Mouse (Mus musculus): ENCODE results near the gene Clybl. TPM values are rescaled to one million over a fixed set of nuclear protein-coding genes. Genes with fewer than 3 reads are reported as not detected.

Gene Clybl
- polyA plus RNA-seq (2017; shearing (Covaris generic)) = 10 to 100 TPM; 10.6 to 11.0 TPM

DNA sequence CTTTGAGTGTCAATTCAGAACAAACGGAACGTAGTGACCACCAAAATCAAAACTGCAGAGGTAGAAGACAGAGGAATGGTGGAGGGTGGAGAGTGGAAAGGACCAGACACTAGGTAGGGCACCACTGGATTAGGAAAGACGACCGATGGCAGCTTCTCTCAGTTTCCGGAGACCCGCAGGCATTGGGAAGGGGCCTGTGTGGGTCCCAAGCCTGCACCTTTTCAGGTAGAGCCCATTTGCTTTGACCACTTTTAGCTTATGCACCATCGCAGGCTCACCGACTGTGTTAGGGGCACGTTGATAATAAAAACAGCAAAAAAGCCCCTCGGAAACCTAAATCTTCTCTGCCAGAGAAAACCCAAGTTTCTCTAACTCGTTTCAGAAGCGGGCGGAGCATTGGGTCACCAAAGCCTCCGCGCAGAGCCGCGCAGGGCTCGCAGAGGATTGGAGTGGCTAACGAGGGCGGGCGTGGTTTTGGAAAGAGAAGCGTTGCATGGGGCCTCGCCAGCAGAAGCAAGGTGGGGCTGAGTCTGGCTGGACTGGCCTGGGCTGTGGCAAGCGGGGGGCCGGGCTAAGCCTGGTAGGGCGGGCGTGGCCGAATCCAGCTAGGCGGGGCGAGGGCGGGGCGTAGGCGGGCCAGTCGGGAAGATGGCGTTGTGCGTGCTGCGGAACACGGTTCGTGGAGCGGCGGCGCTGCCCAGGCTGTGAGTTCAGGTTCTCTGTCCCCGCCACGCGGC is at the start of gene Clybl:
Clybl (plus strand) TSS at position 627 of the 737 bp plus-strand sequence.
- peak; percentile 98 for ATAC-seq

DNA sequence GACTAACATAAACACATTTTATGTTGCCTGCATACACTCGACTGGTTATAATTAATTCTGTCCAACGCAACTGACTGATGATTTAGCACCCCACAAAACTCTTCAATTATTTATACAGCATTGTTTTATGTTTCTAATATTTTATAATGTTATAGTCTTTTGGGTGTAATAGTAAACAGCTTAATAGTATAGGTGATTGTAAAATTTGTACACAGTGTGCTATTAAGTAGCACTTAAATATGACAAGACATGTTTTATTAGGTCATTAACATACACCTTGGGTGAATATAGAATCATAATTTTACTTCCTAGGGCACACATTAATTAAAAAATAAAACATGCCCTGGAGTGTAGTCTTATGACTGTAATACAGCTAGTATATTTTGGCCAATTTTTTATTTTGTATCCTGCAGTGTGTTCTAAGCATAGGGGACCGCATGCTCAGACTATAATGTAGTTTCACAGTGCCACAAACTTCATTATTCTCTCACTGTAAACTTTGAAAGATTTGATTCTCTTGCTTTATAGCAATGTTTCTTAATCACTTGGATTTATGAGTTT is 45.1 kb upstream of the Clybl start:
- ATAC-seq = no peak

- no peak for ATAC-seq
Measured at GRCm38 (mm10) chr14:122137234-122137633, 44.3 kb upstream of the Clybl start.

- no peak for ATAC-seq
Measured at GRCm38 (mm10) chr14:122140126-122140525, 41.4 kb upstream of the Clybl start.

DNA sequence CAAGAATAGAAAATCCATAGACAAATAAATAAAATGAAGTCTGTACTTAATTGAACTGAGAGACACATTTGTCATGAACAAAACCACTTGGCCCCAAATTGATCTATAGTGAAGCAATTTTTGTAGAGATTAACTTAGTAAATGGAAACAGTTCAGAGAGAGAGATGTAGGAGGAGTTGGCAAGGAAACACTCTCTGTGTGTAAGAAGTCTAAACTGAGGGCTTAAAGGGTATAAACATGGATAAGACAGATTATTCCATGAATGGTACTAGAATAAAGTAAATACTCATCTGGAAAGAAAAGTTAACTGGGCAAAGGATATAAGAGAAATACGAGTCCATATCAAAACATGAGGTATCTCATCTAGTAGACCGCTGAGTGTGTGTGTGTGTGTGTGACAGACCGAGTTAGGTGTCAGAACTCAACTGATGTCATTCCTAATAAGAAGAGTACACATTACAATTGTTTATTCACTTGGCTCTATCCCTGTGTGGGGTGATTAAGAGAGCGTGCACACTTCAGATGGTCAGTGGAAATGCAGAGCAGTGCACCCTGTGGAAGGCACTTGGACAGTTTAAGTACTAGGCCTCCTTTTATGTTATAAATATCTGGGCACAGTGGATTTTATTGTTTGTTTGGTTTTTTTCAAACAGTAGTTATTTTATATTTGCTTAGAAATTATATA is 37.8 kb upstream of the Clybl start:
- ATAC-seq = no peak

- no peak for ATAC-seq
Measured at GRCm38 (mm10) chr14:122145374-122145773, 36.1 kb upstream of the Clybl start.

- no peak for ATAC-seq
Measured at GRCm38 (mm10) chr14:122150616-122151015, 30.9 kb upstream of the Clybl start.

GRCm38 (mm10) chr14:122157738-122158137 is 23.8 kb upstream of the Clybl start:
- no peak for ATAC-seq

DNA sequence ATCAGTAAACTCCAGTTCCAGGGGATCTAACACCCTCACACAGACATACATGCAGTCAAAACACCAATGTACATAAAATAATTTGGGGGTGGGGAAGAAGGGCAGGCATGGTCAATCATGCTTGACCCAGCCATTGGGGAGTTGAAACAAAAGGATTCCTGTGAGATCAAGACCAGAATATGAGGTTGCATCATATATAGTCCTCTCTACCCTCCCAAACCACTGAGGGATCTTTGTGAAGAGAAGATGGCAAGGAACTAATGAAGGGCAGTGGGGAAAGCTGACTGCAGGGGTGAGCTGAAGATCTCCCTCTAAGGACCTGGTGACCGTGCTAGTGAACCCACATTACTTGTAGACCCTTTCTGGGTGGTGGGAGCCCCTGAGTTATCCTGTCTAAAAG is 20.6 kb upstream of the Clybl start:
- no peak for ATAC-seq

GRCm38 (mm10) chr14:122168912-122169311 is 12.6 kb upstream of the Clybl start:
- ATAC-seq = no peak

DNA sequence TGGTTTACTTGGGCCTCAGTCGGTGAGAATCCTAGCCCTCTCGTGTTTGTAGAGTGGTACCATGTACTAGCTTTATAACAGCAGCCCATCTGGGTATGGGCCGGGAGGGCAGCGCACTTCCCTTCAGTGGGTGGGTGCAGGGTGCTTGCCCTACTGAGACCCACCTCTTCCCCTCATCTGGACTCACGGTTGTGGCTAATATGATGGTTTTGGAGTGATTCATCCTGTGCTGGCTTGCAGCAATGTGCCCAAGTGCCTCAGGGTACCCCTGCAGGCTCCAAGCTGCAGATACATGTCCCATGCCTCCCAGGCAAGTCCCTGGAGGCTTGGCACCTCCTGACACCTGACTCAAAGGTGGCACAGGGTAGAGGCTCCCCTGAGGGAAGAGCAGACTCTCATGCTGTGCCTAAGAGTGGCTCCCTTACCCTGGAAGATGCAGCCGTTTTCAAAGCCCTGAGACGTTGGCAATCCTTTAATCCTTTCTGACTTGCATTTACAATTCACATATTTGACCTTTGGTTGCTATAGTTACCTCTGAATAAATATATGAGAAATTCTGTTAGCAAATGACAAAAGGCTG is 11.2 kb upstream of the Clybl start:
- no peak for ATAC-seq

GRCm38 (mm10) chr14:122171031-122171430 is 10.5 kb upstream of the Clybl start:
- no peak for ATAC-seq

- ATAC-seq = no peak
Measured at GRCm38 (mm10) chr14:122176263-122176798, 5.2 kb upstream of the Clybl start.

DNA sequence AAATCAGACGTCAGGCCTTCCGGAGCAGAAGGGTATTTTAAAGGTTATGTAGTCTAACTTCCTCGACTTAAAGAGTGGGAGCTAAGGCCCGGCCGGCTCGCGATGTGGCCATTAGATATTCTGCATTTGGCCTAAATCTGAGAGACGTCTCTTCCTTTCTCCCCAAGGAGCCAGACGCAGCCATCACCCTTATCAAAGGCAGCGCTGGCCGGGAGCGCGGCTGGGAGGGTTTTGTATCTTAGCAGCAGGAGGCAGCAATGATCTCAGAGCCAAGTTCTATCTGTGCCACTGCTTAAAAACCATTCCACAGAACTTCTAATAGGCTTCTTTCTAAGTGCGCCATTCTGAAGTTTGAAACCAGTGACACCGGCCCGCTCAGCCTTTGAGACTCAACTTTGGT is 2.2 kb upstream of the Clybl start:
- ATAC-seq = no peak

DNA sequence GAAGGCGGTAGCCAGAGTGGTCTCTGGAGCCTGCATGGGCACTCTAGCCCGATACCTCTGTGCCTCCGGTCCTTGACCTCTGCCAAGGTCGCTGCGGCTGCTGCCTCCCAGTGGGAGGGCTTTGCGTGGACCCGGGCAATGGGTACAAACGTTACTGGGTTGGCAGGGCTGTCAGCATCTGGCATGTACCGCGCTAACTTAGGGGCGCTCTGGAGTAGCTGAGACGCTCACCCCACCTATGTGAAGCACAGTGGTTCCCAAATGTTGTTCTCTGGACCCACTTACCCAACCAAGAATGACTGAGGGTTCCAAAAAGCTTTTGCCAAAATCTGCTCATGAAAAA is 282 bp downstream of the Clybl start:
- ATAC-seq = peak; percentile 74

DNA sequence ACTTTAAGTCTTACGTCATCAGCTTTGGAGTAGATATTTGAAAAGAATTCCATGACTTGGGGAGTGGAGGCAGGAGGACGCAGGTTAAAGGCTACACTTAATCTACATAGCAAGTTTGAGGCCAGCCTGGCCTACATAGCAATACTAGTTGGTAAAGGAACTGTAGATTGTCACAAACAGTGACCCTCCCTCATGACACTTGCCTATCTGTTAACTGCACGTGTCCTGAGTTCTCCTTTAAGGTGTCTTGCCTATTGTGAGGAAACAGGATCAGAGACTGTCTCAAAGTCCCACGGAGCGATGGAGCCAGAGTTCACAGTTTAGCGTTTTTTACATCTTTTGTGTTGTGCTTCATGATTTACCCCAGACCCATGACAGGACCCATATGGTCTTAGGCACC is 716 bp downstream of the Clybl start:
- no peak for ATAC-seq

DNA sequence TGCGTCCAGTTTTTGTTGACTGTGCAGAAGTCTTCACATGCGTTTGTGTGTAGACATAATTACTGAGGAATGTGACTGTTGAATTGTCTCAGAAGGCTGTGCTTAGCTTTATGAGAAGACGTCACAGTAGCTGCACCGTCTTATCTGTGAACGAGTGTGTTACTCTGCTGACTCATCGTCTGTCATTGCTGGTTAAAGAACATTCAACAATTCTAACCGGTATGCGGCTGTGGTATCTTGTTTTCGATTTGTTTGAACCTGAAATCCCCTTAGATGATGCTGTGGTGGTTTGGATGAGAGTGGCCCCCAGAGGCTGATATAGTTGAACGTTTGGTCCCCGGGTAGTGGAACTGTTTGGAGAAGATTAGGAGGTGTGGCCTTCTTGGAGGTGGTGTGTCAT is 2.5 kb downstream of the Clybl start:
- no peak for ATAC-seq

GRCm38 (mm10) chr14:122188250-122188649 is 6.7 kb downstream of the Clybl start:
- ATAC-seq = no peak

DNA sequence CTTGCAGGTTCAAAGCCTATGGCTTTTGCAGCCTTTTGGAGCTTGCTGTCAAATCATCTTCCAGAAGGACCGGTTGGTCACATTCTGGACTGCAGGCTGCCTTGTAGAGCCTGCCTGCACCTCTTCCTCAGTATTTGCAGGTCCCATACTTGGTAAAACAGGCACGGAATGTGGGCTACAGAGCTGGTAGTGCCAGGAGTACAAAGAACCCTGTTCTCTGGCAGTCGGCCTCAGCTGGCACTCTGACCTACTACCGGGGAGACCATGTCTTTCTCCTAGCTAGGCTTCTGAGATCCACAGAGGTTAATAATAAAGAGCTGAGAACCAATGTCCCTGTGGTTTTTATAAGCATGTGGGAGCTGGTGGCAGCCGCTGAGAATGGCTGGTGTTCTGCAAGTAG is 8.4 kb downstream of the Clybl start:
- ATAC-seq = no peak

- no peak for ATAC-seq
Measured at GRCm38 (mm10) chr14:122190527-122190926, 9.0 kb downstream of the Clybl start.

GRCm38 (mm10) chr14:122190941-122191510 is 9.5 kb downstream of the Clybl start:
- ATAC-seq = peak; percentile 73

DNA sequence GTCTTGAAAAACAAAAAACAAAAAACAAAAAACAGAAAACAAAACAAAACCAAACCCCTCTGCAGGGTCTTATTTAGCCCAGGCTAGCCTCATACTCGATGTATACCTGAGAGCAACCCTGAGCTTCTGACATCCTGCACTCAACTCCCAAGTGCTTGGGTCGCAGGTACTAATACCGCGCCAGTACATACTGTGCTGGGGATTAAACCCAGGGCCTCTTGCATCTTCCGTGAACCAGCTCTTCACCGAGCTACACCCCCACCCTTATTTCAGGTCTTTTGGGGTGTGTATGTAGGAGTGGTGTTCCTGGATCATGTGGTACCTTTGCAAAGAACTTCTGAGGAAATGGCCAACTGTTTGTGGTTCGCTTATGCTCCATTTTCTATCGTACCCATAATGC is 13.1 kb downstream of the Clybl start:
- ATAC-seq = no peak

GRCm38 (mm10) chr14:122196851-122197250 is 15.3 kb downstream of the Clybl start:
- ATAC-seq = no peak
